Mouse (Mus musculus) erythroblast, embryonic 14.5 days (primary cell): ENCODE data around the gene Mrgpre.

Experiments used
- GATA1 ChIP-seq: IDR thresholded peaks from 2 replicates; pipeline ENCODE4 v1.6.1; 2012; ENCODE audit warnings: low read length, inconsistent platforms, mixed read lengths
- TAL1 ChIP-seq: IDR thresholded peaks from 3 replicates; pipeline ENCODE4 v1.6.1; 2012; ENCODE audit warnings: low read length, inconsistent platforms, mixed read lengths

DNA sequence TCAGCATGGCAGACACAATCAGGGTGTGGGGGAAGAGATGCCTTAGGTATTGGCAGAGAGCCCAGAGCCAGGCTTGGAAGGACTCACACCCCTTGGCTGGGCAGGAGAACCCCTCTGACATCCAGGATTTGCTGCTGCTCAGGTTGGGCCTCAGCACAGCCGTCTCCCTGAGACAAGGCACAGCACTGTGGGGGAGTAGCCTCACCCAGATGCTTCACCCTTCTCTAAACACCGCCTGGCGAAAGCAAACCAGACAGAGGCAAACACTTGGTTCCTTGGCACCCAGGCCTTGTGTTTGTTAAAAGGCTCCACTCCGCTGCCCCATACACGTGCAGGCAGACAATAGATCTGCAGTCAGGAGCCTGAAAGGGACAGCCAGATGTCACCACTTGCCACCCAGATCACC is 45.7 kb downstream of the Mrgpre start:
- TF ChIP-seq GATA1 (no peak), TAL1 (no peak)
